Mouse (Mus musculus) telencephalon, adult 2 months (tissue): ENCODE measurements around the gene Gtf3a.
"Not testable (repeated sequence)": the region's sequence is repeated elsewhere in the genome, so short reads cannot be mapped to it uniquely, and the experiment has no call there.

Source experiments
- DNase-seq: peaks from one replicate; pipeline ENCODE4 v3.0.0-alpha.2; 2011; ENCODE audit warnings: low read depth, low spot score

Gtf3a gene

DNA sequence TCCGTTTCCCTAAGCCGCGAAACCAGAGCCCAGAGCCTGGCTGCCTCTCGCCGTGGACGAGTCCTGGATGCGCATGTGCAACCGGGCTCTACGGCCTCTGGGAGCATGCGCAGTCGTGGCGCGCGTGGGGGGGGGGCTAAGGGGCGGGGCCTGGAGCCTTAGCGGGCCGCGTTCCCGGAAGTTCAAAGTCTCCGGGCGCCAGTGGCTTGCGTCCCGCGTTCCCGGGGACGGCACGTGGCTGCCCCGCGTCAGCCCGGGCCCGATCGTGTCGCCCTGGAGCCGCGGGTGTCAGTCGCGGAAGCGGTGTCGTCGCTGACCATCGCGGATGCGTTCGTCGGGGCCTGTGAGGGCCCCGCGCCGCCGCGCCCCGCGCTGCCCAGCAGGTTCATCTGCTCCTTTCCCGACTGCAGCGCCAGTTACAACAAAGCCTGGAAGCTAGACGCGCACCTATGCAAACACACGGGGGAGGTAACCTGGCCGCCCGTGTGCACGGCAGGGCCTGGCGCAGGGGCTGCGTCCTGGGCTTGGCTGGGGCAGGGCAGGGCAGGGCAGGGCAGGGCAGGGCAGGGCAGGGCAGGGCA, at the start of gene Gtf3a:
Gtf3a (plus strand) TSS at position 150 of the 581 bp plus-strand sequence.
- DNase-seq = peak; percentile 73

DNA sequence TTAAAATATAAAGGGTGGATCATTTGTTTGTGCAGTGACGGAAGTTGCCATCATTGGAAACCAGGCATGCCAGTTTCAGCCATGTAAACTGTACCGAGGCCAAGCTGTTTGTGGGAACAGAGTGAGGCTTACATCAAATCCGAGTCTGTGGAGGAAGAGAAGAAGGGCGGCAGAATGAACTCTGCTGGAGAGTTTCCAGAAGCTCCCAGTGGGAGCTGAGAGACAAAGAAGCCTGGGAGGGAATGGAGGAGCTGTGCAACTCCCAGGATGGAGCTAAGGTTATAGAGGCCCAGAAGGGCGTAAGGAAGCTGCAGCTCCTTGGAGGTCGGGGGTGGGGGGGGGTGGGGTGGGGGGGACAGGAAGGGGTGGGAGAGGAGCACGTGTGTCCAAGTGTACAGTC, 48.1 kb upstream of the Gtf3a start:
- DNase-seq = no peak

DNA sequence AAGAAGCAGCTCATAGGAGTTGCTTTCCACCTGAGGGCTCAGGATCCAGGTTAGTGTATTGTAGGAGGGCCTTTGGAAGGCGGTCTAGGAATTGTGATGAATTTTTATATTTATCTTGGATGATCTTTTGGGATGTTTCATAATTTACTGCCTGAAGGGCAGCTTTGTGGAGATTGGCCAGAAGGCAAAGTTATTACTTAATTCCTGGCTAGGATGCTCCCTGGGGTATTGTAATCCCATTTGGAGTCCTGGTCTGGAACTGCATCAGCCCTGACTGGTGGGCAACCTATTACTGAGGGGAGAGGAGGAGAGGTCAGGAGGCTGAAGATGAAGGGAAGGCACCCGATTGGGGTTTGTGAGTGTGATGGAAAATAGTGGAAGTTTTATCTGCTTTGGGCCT, 47.0 kb upstream of the Gtf3a start:
- no peak for DNase-seq

DNA sequence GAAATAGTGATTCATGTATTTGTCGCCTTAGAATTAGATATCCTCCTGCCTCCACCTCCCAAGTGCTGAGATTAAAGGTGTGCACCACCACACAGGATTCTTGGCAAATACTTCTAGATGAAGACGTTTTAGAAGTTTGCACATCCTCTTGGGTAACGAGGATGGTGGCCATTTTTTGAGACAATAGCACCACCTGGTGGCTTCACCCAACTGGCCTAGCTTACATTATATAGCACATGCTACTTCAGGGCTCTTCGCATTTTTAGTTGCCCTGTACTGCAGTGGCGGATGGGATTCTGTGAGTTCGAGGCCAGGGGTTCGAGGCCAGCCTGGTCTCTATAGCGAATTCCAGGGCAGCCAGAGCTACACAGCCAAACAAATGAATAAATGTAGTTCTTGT, 44.1 kb upstream of the Gtf3a start:
- peak; percentile 52 for DNase-seq

DNA sequence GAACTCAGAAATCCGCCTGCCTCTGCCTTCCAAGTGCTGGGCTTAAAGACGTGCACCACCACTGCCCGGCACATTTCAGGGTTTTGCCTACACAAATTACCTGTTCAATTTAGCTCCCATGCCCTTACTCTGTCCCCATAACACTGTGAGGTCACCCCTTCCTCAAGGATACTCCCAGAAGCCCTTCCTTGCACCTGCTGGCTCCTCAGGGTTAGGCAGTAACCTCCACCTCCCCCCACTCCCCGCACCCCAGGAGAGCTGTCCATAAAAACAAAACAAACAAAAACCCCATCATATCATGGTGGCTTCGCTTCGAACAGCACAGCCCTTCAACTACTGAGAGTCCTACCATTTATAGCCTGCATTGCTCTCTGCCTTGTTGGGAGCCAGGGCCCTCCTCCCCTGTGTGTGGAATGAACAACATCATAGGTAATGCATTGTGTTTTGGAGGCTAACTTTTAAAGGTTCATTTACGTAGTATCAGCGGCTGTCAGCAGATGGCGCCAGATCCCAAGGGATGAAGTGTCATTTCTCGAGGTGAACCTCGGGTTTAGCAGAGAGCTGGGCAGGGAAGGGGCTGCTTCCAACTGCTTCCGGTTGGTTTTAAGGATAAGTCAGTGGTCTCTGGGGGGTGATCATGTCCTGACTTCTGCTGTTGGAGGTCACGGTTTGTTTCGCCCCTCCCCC, 42.8 kb upstream of the Gtf3a start:
- no peak for DNase-seq

DNA sequence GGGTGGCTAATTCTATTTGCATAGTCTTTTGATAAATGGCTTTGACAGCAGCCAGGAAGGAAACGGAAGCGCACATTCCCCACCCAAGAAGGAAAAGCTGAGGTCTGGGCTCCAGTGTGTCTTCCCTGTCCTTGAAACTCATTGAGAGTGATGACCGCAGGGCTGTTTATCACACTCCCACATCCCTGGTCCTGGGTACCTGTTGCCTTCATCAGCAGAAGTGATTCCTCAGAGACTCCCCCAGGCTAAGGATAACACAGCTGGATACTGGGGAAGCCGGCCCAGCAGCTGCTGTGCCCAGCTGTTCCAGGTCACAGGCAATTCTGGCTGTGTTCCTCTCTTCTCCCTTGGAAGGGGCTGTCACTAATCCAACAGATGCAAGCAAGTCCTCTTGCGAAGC, 40.9 kb upstream of the Gtf3a start:
- DNase-seq = no peak

DNA sequence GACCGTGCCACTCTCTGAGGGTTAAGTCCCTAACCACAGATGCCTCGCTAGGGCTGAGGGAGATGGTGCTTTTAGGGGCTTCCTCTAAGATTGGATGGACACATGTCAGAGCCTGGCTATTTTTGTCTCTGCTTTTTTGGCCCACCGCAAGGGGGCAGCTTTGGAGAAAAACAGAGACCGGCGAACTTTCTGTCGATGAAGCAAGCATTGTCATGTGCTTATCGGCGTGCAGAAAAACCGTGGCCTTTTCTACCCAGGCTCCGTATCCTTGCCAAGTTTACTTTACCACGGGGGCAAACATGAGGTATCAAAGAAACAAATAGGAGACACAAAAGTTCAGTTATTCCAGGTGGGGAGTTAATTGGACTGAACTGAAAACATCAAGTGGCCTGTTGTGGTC, 39.8 kb upstream of the Gtf3a start:
- no peak for DNase-seq

DNA sequence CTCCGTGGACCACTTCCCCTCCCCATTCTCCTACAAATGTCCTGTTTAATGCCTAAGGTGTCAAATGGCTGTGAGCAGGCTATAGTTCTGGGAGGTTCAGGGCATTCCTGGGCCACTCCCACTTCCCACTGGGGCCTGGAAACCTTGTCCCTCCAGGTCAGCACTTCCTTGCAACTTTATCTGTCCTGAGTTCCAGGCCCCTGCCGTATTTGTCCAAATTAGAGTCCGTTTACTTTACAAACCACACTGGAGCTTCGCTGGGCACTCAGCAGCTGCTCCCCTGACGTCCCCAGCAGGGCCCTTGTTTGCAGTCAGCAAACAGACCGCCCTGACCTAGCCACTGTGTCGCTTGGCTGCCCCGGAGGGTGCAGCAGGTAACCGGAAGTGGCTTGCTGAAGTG, 36.3 kb upstream of the Gtf3a start:
- no peak for DNase-seq

DNA sequence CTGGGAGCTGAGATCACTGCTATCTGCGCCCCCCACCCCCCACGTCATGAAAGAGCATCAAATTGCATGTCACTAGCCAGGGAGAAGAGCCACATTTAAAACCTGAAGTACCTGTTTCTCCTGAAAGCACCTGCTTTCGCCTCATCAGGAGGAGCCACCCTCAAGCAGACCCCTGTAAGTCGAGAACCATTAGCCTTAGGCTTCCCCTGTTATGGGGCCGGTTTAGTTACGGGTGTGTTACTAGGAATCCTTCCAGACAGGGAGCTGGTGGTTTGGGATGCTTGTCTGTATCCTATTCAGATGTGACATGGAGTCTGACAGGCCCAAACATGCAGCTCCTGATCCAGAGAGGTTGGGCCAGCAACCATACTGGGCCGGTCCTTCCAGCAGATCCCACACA, 35.1 kb upstream of the Gtf3a start:
- DNase-seq = no peak

DNA sequence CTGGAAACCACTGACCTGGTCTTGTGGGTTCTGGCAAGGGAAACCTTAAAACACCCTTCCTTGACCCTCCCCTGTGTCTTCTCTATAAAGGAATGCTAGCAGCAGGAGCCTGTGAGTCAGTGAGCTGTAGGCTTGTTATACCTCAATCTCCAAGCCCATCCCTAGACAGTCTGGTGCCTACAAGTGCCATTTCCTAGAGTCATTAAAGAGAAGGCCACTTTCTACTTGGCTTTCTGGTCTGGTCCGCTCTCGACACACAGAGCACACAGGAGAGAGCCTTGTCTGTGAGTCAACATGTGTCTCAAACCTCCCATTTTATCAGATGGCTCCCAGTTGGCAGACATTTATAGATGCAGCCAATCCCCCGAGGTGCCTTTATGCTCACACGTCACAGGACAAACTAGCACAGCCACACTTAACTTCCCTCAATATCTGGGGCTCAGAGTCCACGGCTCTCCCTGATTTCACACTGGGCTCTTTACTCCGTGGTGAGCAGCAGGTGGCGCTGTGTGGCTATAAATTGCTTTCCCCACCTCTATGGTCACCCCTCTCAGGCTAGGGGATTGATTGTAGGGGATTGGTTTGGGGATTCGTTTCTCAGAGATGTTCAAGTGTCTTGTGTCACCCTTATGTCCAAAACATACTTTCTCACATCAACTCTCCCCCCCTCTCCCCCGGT, 34.2 kb upstream of the Gtf3a start:
- DNase-seq = no peak

DNA sequence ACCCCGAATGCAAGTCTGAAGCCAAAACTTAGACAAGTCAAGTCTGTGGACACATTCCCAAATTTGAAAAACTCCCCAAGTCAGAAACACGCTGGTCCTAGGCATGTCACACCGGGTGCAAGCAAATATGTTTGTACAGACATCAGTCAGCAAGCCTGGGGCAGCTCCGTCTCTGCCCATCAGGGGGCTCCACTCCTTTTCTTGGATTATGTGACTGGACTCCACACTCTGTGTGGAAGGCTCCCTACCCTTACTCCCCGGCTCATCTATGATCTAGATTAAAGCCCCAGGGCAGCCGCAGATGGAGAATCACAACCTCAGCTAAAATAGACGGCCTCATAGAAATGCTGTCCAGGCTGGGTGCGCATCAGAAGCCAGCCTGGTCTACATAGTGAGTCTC, 32.2 kb upstream of the Gtf3a start:
- no peak for DNase-seq

DNA sequence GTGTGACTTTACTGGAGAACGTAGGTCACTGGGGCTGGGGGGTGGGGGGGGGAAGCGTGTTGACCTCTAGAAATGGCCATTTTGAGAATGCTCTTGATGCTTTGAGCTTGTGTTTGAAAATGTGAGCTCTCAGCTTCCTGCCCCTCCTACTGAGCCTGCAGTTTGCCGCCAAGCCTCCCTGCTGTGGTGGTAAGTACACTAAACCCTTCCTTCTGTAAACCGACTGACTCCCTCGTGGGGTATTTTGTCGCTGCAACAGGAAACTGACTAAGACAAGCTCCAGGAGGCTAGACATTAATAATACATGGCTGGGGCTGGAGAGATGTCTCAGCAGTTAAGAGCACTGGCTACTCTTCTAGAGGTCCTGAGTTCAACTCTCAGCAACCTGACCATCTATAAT, 31.7 kb upstream of the Gtf3a start:
- no peak for DNase-seq

DNA sequence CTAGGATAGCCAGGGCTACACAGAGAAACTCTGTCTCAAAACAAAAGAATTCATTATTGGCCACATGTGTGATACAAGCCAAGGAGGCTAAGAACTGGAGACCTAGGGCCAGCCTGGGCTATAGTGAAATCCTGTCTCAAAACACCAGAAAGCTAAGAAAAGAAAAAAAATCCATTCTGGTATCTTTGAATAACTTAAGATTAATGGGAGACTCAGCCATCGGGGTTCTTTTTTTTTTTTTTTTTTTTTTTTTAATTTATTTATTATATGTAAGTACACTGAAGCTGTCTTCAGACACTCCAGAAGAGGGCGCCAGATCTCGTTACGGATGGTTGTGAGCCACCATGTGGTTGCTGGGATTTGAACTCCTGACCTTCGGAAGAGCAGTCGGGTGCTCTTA, 31.1 kb upstream of the Gtf3a start:
- DNase-seq = not testable (repeated sequence)

DNA sequence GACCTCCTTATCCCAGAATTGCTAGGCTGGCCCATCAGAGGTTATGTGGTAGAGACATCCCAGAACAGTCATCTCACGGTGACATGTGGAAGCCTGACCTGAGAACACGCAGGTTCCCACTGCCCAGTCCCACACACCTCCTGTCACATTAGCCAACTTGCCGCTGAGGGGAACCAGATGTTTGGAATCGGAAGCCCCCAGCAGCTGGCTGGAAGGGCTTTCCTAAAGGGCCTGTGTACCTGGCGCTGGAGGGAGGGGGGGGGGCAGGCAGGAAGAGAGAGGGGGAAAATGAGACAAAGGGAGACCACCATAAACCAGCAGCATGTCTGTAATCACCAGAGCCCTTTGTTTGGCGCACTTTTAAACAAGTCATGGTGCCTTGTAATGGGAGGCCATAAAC, 28.6 kb upstream of the Gtf3a start:
- no peak for DNase-seq

DNA sequence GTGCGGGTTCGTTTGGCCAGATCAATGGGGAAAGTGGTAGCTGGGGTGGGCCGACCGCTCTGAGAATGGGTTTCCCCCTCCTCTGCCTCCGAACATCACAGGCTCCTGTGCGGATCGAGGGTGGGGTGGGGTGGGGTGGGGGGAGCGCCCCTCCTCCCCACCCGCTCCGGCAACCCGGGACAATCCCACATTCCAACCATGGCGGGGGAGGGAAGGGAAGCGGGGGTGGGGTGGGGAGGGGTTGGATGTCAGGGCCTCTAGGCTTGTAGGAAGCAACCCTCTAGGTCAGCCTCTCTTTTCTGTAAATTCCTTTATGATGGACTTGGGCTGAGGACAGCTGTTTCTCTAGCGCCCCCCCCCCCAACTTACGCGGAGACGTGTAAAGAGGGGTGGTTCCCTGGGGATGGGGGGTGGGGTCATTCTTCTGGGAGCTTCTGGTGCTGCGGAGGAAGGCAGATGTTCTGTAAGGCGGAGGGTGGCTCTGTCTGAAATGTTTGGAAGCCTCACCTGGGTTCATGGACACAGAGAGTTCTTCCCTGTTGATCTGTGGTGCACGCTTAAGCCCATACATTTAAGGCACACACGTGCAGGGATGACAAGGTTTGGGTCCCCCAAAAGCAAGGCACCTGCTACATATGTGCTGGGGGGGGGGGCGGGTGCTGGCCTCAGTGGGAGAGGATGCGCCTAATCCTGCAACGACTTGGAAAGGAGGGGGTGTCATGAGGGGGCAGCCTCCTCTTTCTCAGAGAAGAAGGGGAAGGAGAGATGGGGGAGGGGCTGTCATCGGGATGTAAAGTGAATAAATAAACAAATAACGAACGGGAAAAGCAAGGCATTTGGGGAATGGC, 27.9 kb upstream of the Gtf3a start:
- DNase-seq = no peak

DNA sequence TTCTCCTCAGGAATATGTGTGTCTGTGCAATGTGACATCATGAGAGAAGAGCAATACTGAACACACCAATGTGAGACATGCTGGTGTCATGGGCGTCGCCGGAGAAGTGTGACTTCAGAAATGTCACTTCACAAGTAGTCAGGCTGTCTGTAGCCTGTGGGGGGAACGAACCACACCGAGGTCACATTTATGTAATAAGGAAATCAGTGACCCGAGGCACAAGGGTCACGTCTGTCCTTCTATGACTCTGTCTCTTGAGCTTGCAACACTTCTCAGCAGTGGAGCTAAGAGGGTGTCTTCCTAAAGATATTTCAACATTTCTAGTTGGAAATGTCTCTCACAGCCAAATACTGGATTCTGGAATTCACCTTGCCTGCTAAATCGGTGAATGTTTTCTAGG, 27.2 kb upstream of the Gtf3a start:
- no peak for DNase-seq

DNA sequence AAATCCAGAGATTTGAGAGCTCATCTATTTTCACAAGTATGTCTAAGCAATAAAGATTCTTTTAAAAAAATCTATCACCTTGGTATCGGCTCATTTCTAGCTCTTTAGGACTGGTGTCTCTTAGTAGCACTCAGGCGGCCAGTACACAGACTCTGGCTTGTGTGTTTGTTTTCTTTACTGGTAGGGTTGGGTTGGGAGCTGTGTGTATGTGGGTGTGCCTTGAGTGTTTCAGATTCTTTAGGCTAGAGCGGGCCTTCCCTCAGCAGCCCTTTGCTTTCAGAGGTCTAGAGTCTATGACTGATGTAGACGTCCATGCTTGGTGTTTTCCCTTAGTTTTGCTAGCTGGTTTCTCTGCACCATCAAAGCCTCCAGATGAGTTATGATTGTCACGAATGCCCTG, 24.9 kb upstream of the Gtf3a start:
- no peak for DNase-seq

DNA sequence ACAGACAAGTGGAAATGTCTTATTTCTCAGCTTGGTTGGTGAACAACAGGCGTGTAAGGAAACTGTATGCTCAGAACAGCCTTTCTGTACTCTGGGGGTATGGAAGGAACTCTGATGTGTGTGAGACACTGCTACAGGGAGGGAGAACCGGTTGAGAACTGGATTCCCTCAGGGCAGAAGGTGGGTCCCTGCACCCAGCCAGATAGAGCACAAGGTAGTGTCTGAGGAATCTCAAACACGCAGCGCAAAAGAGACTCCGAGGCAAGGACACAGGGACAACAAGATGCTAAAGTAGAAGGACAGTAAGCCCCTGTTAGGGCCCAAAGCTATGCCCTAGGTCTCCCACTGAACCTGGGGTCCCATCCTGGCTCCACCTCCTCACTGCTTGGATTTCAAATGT, 21.8 kb upstream of the Gtf3a start:
- no peak for DNase-seq

DNA sequence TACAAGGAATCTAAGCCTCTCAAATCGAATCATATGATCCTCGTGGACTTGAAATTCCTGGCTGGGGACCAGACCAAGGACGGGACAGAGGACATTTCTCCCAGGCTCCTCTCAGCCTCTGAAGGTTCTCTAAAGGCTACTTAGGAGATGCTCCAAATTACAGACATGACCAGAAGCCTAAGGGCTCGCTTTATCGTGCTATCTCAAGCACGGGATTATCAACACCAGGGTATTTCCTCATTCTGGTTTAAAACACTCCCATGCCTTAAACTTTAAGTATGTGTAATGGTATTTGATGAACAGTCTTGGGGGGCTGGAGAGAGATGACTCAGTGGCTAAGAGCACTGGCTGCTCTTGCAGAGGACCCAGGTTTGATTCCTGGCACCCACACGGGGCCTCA, 17.0 kb upstream of the Gtf3a start:
- no peak for DNase-seq

DNA sequence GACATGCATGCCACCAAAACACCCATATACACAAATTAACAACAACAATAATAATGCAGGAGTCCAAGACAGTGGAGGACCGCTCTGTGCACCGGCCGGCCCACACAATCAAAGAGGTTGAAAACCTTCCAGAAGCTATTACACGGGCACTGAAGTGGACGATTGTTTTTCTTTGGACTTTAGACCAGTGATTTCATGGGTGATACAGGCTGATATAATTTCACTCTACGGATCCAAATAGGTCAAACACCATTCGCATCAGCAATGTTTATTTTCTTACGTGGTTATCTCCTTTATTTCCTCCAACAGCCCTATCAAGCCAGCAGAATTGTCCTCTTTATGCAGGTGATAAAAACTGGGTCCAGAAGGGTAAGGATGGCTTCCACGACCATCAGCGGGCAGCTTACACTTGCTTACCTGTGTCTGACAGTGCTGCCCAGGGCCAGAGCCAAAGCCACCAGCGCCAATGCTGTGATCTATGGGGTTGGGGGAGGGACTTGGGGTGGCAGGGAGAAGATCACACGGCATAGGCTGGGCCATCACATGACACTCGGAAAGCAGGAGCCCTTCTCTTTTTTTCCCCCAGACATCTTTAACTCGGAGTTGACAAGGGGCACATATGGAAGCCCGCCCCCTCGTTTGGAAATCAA, 16.4 kb upstream of the Gtf3a start:
- DNase-seq = no peak

DNA sequence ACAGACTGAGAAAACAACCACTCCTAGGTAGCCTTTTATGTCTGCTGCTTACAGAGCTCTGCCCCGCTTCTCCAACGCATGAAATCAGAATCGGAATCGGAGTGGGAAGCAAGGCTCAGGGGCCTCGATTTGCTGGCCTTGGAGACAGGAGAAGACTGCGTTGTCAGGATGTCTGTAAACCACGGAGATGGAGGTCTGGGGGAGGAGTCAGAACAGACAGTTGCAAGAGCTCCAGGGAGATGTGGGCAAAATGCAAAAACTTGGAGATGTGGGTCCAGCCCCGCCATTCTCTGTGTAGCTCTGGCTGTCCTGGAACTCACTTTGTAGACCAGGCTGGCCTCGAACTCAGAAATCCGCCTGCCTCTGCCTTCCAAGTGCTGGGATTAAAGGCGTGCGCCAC, 15.0 kb upstream of the Gtf3a start:
- DNase-seq = no peak
